Mouse (Mus musculus) cerebellum, adult 18-20 months (tissue): ENCODE results near the gene Gm20896.
"Not testable (repeated sequence)": the region's sequence is repeated elsewhere in the genome, so short reads cannot be mapped to it uniquely, and the experiment has no call there.

Source experiments
- DNase-seq, 2 experiments: peaks; one replicate each; pipeline ENCODE4 v3.0.0; 2021

Gm20896 gene

DNA sequence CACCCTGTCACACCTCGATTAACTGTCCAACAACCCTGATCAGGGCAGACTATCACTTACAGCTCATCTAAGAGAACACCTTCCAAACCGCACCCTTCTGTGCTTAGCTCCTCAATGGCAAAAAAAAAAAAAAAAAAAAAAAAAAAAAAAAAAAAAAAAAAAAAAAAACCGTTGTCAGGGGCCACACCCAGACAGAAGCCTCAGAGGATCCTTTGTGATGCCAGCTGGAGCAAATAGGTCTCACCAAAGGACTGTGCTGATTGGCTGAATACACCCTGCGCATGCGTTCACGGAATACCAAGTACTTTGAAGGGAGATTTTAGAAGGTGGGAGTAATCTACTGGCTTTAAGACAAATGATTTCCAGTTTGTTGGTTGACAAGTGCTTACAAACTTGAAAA lies at the start of gene Gm20896:
Gene Gm20896, minus strand, starts transcription at position 101 of the 400 bp plus-strand sequence.
- not testable (repeated sequence) for DNase-seq
